Mouse (Mus musculus): Measurements from ENCODE around the gene Chrnb1. TPM values are rescaled to one million over a fixed set of nuclear protein-coding genes. Genes with fewer than 3 reads are reported as not detected.

Gene Chrnb1
- total RNA-seq, 2 experiments from 2014 or later: 105 to 124 TPM

DNA sequence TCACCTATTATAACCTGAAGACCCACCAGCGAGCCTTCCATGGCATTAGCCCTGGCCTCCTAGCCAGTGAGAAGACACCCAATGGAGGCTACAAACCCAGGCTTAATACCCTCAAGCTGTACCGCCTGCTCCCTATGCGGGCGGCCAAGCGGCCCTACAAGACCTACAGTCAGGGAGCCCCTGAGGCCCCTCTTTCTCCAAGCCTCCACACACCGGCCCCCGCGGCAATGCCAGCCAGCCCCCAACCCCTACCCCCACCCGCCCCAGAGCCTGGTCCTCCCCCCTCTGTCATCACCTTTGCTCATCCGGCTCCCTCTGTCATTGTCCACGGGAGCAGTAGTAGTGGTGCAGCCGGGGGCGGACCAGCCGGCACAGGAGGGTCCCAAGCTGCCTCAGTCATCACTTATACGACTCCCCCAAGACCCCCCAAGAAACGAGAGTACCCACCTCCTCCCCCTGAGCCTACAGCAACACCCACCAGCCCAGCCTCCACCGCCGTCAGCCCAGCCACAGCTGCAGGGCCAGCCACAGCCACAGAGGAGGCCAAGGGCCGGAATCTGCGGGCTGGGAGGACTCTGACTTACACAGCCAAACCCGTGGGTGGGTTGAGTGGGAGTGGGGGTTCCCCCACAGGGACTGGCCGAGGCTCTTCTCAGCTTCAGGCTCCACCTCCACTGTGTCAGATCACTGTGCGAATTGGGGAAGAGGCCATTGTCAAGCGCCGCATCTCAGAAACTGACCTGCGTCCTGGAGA is 18.1 kb downstream of the Chrnb1 start:
- DNase-seq: no peak

DNA sequence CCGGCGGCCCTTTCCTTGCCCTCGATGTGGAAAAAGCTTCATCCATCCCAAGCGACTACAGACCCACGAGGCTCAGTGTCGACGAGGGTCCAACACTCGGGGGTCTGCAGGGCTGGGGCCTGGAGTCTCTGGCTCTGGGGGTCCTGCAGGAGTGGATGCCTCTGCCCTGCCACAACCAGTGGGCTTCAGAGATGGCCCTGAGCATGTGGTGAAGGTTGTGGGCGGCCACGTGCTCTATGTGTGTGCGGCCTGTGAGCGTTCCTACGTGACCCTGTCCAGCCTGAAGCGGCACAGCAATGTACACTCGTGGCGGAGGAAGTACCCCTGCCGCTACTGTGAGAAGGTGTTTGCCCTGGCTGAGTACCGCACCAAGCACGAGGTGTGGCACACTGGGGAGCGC is 19.3 kb downstream of the Chrnb1 start:
- DNase-seq: no peak

- no peak for DNase-seq
Observed at GRCm38 (mm10) chr11:69775716-69776115, 20.0 kb downstream of the Chrnb1 start.

- DNase-seq: no peak
Observed at GRCm38 (mm10) chr11:69774961-69775360, 20.8 kb downstream of the Chrnb1 start.

GRCm38 (mm10) chr11:69767625-69767909 is 28.2 kb downstream of the Chrnb1 start:
- DNase-seq: no peak

DNA sequence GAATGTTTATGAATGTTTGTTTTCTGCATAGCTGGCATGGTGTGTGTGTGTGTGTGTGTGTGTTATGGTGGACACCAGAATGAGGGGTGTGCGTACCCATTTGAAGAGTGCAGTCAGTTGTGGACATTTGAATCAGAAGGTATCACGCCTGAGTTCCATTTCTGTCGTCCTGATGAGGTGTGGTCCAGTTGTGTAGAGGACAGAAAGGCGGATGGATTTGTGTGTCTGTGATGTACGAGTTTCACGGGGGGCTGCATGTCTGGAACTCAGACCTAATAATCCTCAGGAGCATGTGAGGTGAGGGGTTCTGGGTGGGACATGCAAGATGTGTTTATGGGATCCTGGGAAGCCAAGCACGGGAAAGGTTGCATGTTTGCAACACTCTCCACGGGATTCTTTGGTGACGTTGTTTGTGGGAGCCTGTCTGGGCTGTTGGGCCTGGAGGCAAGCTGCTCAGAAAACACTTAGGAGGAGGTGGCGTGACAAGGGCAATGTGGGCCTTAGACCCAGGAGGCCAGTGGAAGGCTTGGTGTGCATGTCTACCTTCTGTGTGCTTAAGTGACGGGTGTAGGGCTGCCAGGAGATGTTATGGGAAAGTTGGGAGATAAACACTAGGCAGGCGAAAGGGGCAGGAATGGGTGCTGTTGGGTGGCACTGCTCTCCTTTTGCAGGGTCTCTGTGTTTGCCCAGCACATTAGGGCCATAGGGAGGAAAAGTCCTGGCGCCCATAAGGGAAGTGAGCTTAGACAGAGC is 28.7 kb downstream of the Chrnb1 start:
- no peak for DNase-seq

- DNase-seq: peak; percentile 71
Observed at GRCm38 (mm10) chr11:69766126-69766609, 29.6 kb downstream of the Chrnb1 start.

DNA sequence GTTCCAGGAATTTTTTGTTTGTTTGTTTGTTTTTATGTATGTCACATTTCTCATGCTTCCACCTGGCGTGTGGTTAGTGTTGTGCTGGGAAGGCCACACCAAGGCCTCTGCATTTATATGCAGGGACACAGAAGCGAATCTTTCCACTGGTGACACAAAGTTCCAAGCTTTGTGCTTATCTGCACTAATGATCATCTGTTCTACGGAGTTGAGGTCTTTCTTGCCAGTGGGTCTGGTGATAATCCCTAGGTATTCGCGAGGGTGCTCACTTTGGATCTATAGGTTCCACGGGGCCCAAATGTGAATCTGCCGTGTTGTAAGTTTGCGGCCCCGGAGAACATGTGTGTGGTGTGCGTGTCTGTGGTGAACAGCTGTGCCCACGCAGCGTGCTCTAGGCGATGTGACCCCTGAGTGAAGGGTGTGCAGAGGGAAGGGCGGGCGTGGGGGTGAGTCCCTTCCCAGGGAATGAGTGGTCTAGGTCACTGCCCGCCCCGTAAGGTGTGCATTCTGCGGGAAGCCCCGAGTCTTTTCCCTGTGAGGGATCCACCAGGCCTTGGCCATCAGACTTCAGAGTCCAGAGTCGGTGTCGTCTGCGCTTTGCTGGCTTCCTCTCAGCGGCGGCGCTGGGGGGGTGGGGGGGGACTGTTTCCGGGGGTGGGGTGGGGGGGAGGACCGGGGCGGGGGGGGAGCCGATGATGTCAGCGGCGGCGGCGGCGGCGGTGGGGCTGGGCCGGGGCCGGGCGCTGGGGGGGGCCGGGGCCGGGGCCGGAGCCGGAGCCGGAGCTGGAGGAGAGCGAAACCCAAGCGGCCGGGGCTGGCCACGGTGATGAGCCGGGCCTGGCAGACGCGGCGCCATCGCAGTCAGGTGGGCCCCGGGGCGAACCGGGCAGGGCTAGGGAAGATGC is 30.3 kb downstream of the Chrnb1 start, which contains the start of gene Zbtb4:
TSS of gene Zbtb4 (plus strand) at position 692 of the 905 bp plus-strand sequence.
- peak; percentile 63 for DNase-seq

DNA sequence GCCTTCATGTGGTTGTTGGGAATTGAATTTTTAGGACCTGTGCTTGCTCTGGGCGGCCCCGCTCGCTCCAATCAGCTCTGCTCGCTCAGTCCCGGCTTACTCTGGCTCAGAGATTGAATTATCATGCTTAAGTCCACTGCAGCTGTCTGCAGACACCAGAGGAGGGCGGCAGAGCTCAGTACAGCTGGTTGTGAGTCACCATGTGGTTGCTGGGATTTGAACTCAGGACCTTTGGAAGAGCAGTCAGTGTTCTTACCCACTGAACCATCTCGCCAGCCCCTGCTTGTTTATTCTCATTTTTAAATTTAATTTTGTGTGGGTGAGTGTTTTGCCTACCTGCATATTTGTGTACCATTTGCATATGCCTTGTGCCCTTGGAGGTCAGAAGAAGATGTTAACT is 32.2 kb downstream of the Chrnb1 start:
- DNase-seq: no peak

DNA sequence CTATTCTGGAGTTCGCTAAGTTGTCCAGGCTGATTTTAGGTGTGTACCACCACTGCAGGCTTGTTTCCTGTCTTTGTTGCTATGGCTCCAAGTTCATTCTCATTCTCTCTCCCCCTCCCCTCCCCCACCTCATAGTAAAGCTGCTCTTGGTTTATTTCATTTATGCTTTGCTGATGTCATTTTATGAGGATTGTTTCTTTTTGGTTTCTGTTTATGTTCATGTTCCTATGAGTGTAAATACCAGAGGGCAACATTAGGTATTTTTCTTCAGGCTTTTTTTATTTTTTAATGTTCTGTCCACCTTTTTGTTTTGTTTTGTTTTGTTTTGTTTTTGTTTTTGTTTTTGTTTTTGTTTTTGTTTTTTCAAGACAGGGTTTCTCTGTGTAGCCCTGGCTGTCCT is 33.9 kb downstream of the Chrnb1 start, which contains the start of gene Slc35g3:
TSS of gene Slc35g3 (minus strand) at position 101 of the 400 bp plus-strand sequence.
- DNase-seq: no peak

DNA sequence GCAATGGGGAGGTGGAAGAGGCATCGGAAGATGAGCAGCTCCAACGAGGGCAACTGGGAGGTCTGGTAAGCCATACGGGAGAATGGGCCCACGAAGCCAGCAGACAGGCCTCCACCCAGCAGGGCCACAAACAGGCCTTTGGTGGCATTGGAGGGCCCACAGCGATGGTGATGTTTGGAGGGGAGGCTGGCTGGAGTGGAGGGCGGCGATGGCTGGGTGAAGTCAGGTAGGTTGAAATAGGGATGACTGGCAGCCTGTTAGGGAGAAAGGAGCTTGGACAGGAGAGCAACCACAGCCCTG is 34.9 kb downstream of the Chrnb1 start:
- DNase-seq: no peak

GRCm38 (mm10) chr11:69760160-69760900 is 35.4 kb downstream of the Chrnb1 start:
- no peak for DNase-seq

GRCm38 (mm10) chr11:69758971-69759721 is 36.6 kb downstream of the Chrnb1 start:
- DNase-seq: peak; percentile 73

DNA sequence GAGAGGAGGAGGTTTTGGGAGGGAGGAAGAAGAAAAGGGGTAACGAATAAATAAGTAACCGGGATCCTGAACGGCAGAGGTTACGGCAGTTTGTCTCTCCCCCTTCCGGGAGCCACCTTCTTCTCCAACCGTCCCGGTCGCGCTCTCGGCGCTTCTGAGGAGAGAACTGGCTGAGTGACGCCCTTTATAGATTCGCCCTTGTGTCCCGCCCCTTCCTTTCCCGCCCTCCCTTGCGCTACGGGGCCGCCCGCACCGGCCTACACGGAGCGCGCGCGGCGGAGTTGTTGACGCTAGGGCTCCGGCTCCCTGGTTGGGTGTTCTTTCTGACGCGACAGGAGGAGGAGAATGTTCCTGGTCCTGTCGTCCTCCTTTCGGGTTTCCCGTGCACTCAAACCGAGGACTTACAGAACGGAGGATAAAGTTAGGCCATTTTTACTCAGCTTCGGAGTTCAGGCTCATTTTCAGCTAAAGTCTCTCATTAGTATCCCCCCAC is 37.2 kb downstream of the Chrnb1 start, which contains the start of gene Polr2a:
TSS of gene Polr2a (minus strand) at position 160 of the 493 bp plus-strand sequence.
- DNase-seq: peak; percentile 98

GRCm38 (mm10) chr11:69758090-69758456 is 37.7 kb downstream of the Chrnb1 start:
- DNase-seq: peak; percentile 99

DNA sequence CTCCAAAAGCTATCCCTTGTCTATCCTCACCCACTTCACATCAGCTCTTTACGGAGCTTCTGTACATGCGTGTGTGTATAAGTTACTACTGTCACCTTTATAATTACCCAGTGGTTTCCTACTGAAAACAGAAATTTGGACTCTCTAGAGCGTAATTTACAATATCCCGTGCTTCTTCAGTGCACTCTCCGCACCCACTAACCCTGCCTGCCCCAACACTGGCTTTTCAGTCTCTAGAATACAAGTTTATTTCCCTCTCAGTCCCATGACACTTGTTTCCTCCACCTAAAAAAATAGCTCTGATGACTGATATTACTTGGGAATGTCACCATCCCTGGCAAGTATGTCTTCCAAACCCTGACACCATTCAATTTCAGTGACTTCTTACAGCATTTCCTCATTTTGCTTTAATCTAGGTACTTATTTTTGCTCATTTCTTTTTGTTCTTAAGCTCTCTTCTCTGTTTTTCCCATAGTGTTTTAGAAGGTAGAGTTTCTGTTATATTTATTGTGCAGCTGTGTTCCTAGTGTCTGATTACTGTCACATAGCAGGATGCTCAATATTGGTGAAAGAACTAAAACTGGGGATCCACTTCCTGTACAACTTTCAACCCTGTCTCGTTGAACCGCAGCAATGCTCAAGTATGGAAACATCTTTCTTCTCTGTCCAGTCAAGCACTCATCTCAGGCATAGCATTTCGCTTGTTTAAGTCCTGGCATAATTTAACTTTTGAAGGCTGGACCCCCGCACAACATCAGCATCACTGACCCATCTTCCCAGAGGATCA is 38.2 kb downstream of the Chrnb1 start:
- no peak for DNase-seq

DNA sequence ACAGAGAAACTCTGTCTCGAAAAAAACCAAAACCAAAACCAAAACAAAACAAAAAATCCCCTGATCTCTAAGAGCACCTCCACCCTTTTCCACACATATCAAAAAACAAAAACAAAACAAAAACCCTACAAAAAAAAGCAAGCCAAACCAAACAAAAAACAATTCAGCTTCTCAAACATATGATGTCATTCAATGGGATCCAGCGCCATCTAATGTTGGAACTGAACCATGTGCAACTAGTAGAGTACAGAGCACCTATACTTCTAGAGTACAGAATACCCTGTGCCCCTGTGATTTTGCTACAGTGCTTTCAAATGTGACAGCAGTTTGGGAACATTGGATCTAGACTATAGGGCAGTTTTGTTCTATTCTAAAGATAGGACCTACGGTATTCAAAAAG is 41.0 kb downstream of the Chrnb1 start:
- DNase-seq: no peak

GRCm38 (mm10) chr11:69754233-69754632 is 41.5 kb downstream of the Chrnb1 start:
- no peak for DNase-seq

DNA sequence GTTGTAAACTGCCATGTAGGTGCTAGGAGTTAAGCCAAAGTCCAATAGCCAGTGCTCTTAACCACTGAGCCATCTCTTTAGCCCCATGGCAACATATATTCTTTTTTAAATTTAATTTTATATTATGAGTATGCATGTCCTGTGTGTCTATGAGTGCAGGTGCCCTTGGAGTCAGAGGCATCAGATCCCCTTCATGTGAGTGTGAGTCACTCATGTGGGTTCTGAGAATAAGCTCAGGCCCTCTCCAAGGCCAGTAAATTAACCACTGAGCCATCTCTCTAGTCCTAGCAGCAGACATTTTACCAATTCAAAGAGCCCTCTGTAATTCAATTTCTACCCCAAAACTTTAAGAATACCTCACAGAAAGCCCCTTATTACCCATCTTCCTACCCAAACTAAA is 43.1 kb downstream of the Chrnb1 start:
- DNase-seq: no peak

DNA sequence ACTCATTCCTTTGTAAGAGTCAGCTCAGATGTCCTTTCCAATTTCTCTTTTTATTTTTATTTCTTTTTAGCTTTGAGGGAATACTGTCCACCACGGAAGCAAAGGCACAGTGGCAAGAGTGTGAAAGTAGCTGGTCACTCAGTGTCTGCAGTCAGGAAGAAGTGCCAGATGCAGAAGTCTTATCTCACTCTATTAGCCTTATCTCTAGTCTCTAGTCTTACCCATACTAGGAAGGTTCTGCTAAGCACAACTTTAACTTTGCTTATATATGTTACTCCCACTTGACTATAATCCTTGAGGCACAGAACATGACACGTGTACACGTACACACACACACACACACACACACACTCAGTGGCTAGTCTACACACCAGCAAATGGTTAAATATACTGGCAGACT is 44.1 kb downstream of the Chrnb1 start:
- DNase-seq: no peak

Data from gastrocnemius, postnatal 10 days (tissue).